Mouse (Mus musculus) MEL (cell line): Measurements from ENCODE around the gene Tmem203. TPM values are rescaled to one million over a fixed set of nuclear protein-coding genes. Genes with fewer than 3 reads are reported as not detected.
A peak's percentile ranks its signal among the peaks of the same experiment; 100 is the strongest.

Experiments used
- DNase-seq: peaks from one replicate; pipeline ENCODE4 v3.0.0; 2011; ENCODE audit warnings: low read depth, low spot score
- H3K27ac ChIP-seq: 2 replicates; pipeline ENCODE4 v1.5.1; 2012; ENCODE audit warnings: low read depth, mild to moderate bottlenecking, control low read depth, low read length, moderate library complexity; ENCODE audit not compliant: control insufficient read depth
- H3K27me3 ChIP-seq, 2 experiments: fragments of 150-350 bp in 1 of 2; sonication (generic) in 1 of 2; 2 replicates each; pipeline ENCODE4 v1.6.1; 2012; ENCODE audit warnings: low read length in 2 of 2, mild to moderate bottlenecking in 2 of 2, improper control_type of control experiment in 1 of 2, moderate library complexity in 1 of 2; ENCODE audit not compliant: insufficient read depth in 2 of 2, control insufficient read depth in 1 of 2
- H3K36me3 ChIP-seq, 2 experiments: 2 replicates each; pipeline ENCODE4 v1.6.1; 2012 to 2014; ENCODE audit warnings: low read length in 2 of 2, improper control_type of control experiment in 1 of 2, inconsistent platforms in 1 of 2, mild to moderate bottlenecking in 1 of 2; ENCODE audit not compliant: insufficient read depth in 2 of 2, control insufficient read depth in 1 of 2
- H3K4me1 ChIP-seq, 2 experiments: fragments of 150-350 bp in 1 of 2; sonication (generic) in 1 of 2; 2 replicates each; pipeline ENCODE4 v1.6.1; 2012; ENCODE audit warnings: low read length in 2 of 2, improper control_type of control experiment in 1 of 2, mild to moderate bottlenecking in 1 of 2; ENCODE audit not compliant: insufficient read depth in 2 of 2, control insufficient read depth in 1 of 2
- H3K4me3 ChIP-seq, 2 experiments: fragments of 150-350 bp in 1 of 2; sonication (generic) in 1 of 2; 2 replicates each; pipeline ENCODE4 v1.5.1; 2012; ENCODE audit warnings: low read depth in 2 of 2, low read length in 2 of 2, mild to moderate bottlenecking in 2 of 2, moderate library complexity in 2 of 2, control low read depth in 1 of 2, improper control_type of control experiment in 1 of 2; ENCODE audit not compliant: control insufficient read depth in 1 of 2, insufficient read depth in 1 of 2
- H3K79me2 ChIP-seq: 2 replicates; pipeline ENCODE4 v1.6.1; 2012; ENCODE audit warnings: mild to moderate bottlenecking, low read length, moderate library complexity; ENCODE audit not compliant: control insufficient read depth, poor library complexity, insufficient read depth
- H3K9ac ChIP-seq: 2 replicates; pipeline ENCODE4 v1.6.1; 2012; ENCODE audit warnings: low read depth, mild to moderate bottlenecking, control low read depth, low read length, moderate library complexity; ENCODE audit not compliant: control insufficient read depth, poor library complexity, severe bottlenecking
- H3K9me3 ChIP-seq: fragments of 150-350 bp; sonication (generic); replicated peaks from 2 replicates; pipeline ENCODE4 v1.6.1; 2012; ENCODE audit warnings: mild to moderate bottlenecking, low read length, improper control_type of control experiment, moderate library complexity; ENCODE audit not compliant: insufficient read depth
- CHD1 ChIP-seq: IDR thresholded peaks from 2 replicates; pipeline ENCODE4 v1.6.1; 2012; ENCODE audit warnings: low read depth, mild to moderate bottlenecking, inconsistent platforms, low read length, improper control_type of control experiment
- GABPA ChIP-seq: IDR thresholded peaks from 2 replicates; pipeline ENCODE4 v1.6.1; 2012; ENCODE audit warnings: low read depth, mild to moderate bottlenecking, inconsistent platforms, low read length, improper control_type of control experiment, moderate library complexity
- GATA1 ChIP-seq: IDR thresholded peaks from 2 replicates; pipeline ENCODE4 v1.6.1; 2011; ENCODE audit warnings: low read depth, low read length, improper control_type of control experiment
- MAFK ChIP-seq: IDR thresholded peaks from 2 replicates; pipeline ENCODE4 v1.6.1; 2011; ENCODE audit warnings: low read depth, mild to moderate bottlenecking, low read length, improper control_type of control experiment, borderline replicate concordance
- MAZ ChIP-seq: IDR thresholded peaks from 2 replicates; pipeline ENCODE4 v1.6.1; 2012; ENCODE audit warnings: low read depth, mild to moderate bottlenecking, inconsistent platforms, low read length, improper control_type of control experiment
- RAD21 ChIP-seq: IDR thresholded peaks from 2 replicates; pipeline ENCODE4 v1.6.1; 2011; ENCODE audit warnings: mild to moderate bottlenecking, low read depth, low read length, improper control_type of control experiment
- SIN3A ChIP-seq: IDR thresholded peaks from 2 replicates; pipeline ENCODE4 v1.6.1; 2012; ENCODE audit warnings: low read length, improper control_type of control experiment, inconsistent platforms
- TCF12 ChIP-seq: IDR thresholded peaks from 2 replicates; pipeline ENCODE4 v1.6.1; 2014; ENCODE audit warnings: low read depth, mild to moderate bottlenecking, inconsistent platforms, low read length, improper control_type of control experiment, moderate library complexity
- UBTF ChIP-seq: IDR thresholded peaks from 2 replicates; pipeline ENCODE4 v1.6.1; 2012; ENCODE audit warnings: low read depth, mild to moderate bottlenecking, inconsistent platforms, low read length, improper control_type of control experiment, moderate library complexity, borderline replicate concordance; ENCODE audit not compliant: insufficient read depth
- polyA plus RNA-seq, 2 experiments: library from polyadenylated mRNA; stranded (reverse) in 1 of 2; unstranded in 1 of 2; fragments of >175 nt in 1 of 2; fragments of >200 nt in 1 of 2; gene quantifications; 2 replicates each; pipeline versions ENCODE4 v1.2.1 to v1.2.4; 2012; ENCODE audit warnings: low replicate concordance in 2 of 2, low read depth in 1 of 2; ENCODE audit not compliant: insufficient read length in 2 of 2, insufficient read depth in 1 of 2, missing spikeins in 1 of 2
- total RNA-seq: library from RNA; depleted of rRNA; stranded (reverse); fragments of 300-350 nt; gene quantifications from 2 replicates; pipeline ENCODE4 v1.2.3, GENCODE M21; 2012

Gene Tmem203
- total and polyA plus RNA-seq, 3 experiments, result 8.4 to 17.0 TPM; not detected in 1

DNA sequence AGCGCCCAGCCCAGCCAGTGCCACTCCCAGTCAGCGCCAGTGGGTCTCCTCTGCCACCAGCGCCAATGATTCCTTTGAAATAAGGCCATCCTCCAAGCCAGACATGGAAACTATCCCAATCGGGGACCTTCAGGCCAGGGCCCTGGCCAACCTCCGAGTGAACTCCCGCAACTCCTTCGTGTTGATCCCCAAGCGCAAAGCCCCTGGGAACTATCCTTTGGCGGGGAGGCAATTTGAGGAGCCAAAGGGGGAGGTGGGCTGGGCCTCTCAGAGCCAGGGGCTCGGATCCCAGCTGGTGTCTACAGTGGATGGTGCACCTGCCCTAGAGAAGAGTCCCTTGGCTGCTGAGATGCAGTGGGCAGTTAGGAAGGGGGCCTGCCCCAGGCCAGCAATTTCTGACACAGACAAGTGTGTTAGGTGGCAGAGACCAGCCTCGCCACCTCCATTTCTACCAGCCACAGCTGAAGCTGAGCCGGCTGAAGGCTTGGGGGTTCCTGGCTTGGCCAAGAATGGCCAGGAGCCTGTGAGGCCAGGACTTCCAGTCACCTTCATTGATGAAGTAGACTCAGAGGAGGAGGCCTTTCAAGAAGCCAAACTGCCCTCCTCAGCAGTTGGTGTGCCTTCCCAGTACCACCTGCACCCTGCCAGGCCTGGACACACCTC, 8.5 kb downstream of the Tmem203 start:
- TF ChIP-seq GATA1 (no peak), CHD1 (0 out of 2 replicates have a peak, but pooled peaks have one; percentile 10)
- TF ChIP-seq, all 39 proteins: peak for 1

GRCm38 (mm10) chr2:25264286-25264660, 9.0 kb downstream of the Tmem203 start:
- TF ChIP-seq MAZ (no peak), RAD21 (no peak), UBTF (no peak), SIN3A (no peak)
- Histone ChIP-seq H3K4me1 (peaks cover 10 to 52% of the 10 kb centered on the region in 2 experiments), H3K27me3 (no peaks in the 10 kb centered on the region), H3K36me3 (peaks cover 0 to 36% of the 10 kb centered on the region in 2 experiments; a peak in 2 of 4 replicates), H3K27ac (no peak overlapping the region), H3K4me3 (peak overlapping the region; percentile 90 to 95), H3K9ac (peak overlapping the region; percentile 93), H3K79me2 (peaks cover 55% of the 10 kb centered on the region), H3K9me3 (no peaks in the 10 kb centered on the region)
- DNase-seq, result no peak

More for the DNA sequence above, 8.5 kb downstream of the Tmem203 start:
- peak overlapping the region; percentile 93 for H3K9ac ChIP-seq
- no peak for DNase-seq
- H3K79me2 ChIP-seq, result peaks cover 55% of the 10 kb centered on the region
- peak overlapping the region; percentile 48; the same call in 1 of the 2 replicates for H3K27ac ChIP-seq
- no peaks in the 10 kb centered on the region for H3K9me3 ChIP-seq
- peaks cover 0 to 36% of the 10 kb centered on the region in 2 experiments; a peak in 2 of 4 replicates for H3K36me3 ChIP-seq
- peak overlapping the region; percentile 90 to 95 for H3K4me3 ChIP-seq
- no peaks in the 10 kb centered on the region for H3K27me3 ChIP-seq
- peaks cover 10 to 48% of the 10 kb centered on the region in 2 experiments for H3K4me1 ChIP-seq

DNA sequence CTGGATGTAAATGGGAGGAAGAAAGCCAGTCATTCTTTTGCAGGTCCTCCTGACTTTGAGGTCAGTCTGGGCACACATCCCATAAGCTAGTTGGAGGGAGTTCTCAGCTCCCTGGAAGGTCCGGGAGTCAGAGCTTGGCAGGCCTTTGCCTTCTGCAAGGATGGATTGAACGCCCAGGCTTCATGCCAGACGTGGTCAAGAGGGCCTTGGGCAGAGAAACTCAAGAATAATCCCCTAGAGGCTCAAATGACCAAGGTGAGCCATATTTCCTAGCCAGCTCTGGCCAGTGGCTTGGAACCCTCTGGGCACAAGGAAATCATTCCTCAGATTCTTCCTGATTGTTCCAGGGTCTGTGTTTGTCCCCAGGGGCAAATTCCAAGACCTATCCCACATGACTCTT, 9.6 kb downstream of the Tmem203 start:
- Histone ChIP-seq H3K36me3 (peaks cover 0 to 36% of the 10 kb centered on the region in 2 experiments; a peak in 2 of 4 replicates), H3K4me3 (peak overlapping the region; percentile 90 to 95), H3K79me2 (peaks cover 55% of the 10 kb centered on the region), H3K9ac (peak overlapping the region; percentile 93), H3K27me3 (no peaks in the 10 kb centered on the region), H3K27ac (0 out of 2 replicates have a peak overlapping the region, but pooled peaks have one; percentile 13), H3K9me3 (no peaks in the 10 kb centered on the region), H3K4me1 (peaks cover 10 to 52% of the 10 kb centered on the region in 2 experiments)
- no peak for DNase-seq
- no peak for TF ChIP-seq MAFK
- TF ChIP-seq GABPA, result no peak
- no peak for TF ChIP-seq TCF12
